Mouse (Mus musculus) heart, embryonic 15.5 days (tissue): ENCODE data around the gene Ints7. TPM values are rescaled to one million over a fixed set of nuclear protein-coding genes. Genes with fewer than 3 reads are reported as not detected.
A peak's percentile ranks its signal among the peaks of the same experiment; 100 is the strongest.

ENCODE experiments used
- ATAC-seq: fragments of 200-750 bp; cut with Nextera tagmentation; replicated peaks from 2 replicates; pipeline ENCODE4 v1.8.0; 2017; ENCODE audit warnings: low read depth, moderate TSS enrichment; ENCODE audit not compliant: insufficient number of reproducible peaks, insufficient read depth, low FRiP score
- H3K27ac ChIP-seq: fragments of 300-500 bp; sonication (generic); 2 replicates; pipeline ENCODE4 v1.5.1; 2015; ENCODE audit warnings: mild to moderate bottlenecking, inconsistent platforms
- H3K27me3 ChIP-seq: fragments of 300-500 bp; sonication (generic); 2 replicates; pipeline ENCODE4 v1.6.1; 2015; ENCODE audit warnings: inconsistent platforms
- H3K36me3 ChIP-seq: fragments of 300-500 bp; sonication (generic); 2 replicates; pipeline ENCODE4 v1.6.1; 2015; ENCODE audit warnings: mild to moderate bottlenecking, inconsistent platforms
- H3K4me1 ChIP-seq: fragments of 300-500 bp; sonication (generic); replicated peaks from 2 replicates; pipeline ENCODE4 v1.6.1; 2015; ENCODE audit warnings: inconsistent platforms
- H3K4me2 ChIP-seq: fragments of 300-500 bp; sonication (generic); 2 replicates; pipeline ENCODE4 v1.6.1; 2015; ENCODE audit warnings: inconsistent platforms, mild to moderate bottlenecking, moderate library complexity
- H3K4me3 ChIP-seq: fragments of 300-500 bp; sonication (generic); 2 replicates; pipeline ENCODE4 v1.5.1; 2015; ENCODE audit warnings: mild to moderate bottlenecking, inconsistent platforms
- H3K9ac ChIP-seq: fragments of 300-500 bp; sonication (generic); 2 replicates; pipeline ENCODE4 v1.6.1; 2015; ENCODE audit warnings: mild to moderate bottlenecking, inconsistent platforms
- H3K9me3 ChIP-seq: fragments of 300-500 bp; sonication (generic); replicated peaks from 2 replicates; pipeline ENCODE4 v1.6.1; 2016; ENCODE audit warnings: inconsistent platforms
- WGBS: fragments of 180-500 bp; shearing (Covaris S2); methylation state at CpG from one replicate; pipeline ENCODE4 v1.1.7; 2015; ENCODE audit warnings: mixed read lengths; 5-methylcytosine and 5-hydroxymethylcytosine counted together
- polyA plus RNA-seq: library from polyadenylated mRNA; unstranded; fragments of >200 nt; fragmentation: Nextera tagmentation; extraction: Ambion mirVana; gene quantifications from 2 replicates; pipeline ENCODE4 v1.2.1, GENCODE M21; 2015

Ints7 gene
- 28.5 and 38.9 TPM in 2 replicates for polyA plus RNA-seq

GRCm38 (mm10) chr1:191575458-191576247, at the start of gene Ints7, which contains the start of gene Dtl:
Gene Ints7 (plus strand): TSS chr1:191575636.
Gene Dtl (minus strand): TSS chr1:191575544.
- H3K9me3 ChIP-seq = no peaks in the 10 kb centered on the region
- peak within 1 kb of the TSS; percentile 71 for H3K4me2 ChIP-seq
- peak within 1 kb of the TSS; percentile 70 for H3K9ac ChIP-seq
- under 1% methylated on average over 70 of the region's 70 CpGs for WGBS
- no peaks in the 10 kb centered on the region for H3K27me3 ChIP-seq
- peak within 1 kb of the TSS; percentile 82 for H3K4me3 ChIP-seq
- H3K36me3 ChIP-seq = peaks cover 7% of the 10 kb centered on the region
- peak; percentile 98 for ATAC-seq
- H3K27ac ChIP-seq = peak within 1 kb of the TSS; percentile 95
- peaks cover 20% of the 10 kb centered on the region for H3K4me1 ChIP-seq

- H3K4me2 ChIP-seq = no peak overlapping the region
- no peaks in the 10 kb centered on the region for H3K27me3 ChIP-seq
- no peaks in the 10 kb centered on the region for H3K36me3 ChIP-seq
- no peak for ATAC-seq
- H3K27ac ChIP-seq = 0 out of 2 replicates have a peak overlapping the region, but pooled peaks have one; percentile 41
- H3K9ac ChIP-seq = no peak overlapping the region
- H3K4me1 ChIP-seq = peaks cover 13% of the 10 kb centered on the region
- H3K4me3 ChIP-seq = no peak overlapping the region
- 41% methylated on average over 3 of the region's 3 CpGs for WGBS
- no peaks in the 10 kb centered on the region for H3K9me3 ChIP-seq
These were observed 48.3 kb upstream of the Ints7 start for GRCm38 (mm10) chr1:191527089-191527488.

DNA sequence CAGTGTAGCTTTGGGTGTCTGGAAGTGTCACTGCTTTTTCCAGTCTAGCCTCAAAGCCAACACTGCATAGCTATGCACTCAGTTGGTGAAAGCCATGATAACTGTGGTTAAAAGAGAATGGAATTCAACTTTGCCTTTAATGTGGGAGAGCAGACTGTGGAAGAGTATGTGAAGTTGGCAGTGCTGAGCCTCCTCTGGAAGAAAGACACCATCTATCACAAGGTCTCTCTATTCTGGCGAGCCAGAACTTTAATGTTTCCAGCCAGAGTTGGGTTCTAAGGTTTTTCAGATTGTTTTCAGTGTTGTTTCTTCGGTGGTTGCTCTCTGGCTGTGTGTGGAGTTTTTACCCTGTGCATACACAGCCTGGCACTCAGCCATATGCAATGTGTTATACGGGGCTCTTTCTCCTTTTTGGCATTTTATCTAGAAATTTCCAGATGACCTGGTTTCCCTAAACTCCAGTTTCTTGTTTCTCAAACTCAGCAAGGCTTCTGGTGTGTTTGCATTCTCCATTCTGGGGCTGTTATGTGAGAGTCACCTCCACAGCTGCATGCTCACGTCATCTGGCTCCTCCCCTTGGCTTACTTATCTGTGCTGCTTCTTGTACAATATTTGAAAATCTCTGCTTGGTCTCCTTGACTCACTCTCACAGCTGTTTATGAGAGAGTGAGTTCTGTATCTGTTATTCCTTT, 47.4 kb upstream of the Ints7 start:
- 48% methylated on average over 4 of the region's 4 CpGs for WGBS
- H3K27ac ChIP-seq = peak overlapping the region; percentile 41; the same call in 1 of the 2 replicates
- no peak overlapping the region for H3K4me3 ChIP-seq
- no peak overlapping the region for H3K4me2 ChIP-seq
- no peak overlapping the region for H3K9ac ChIP-seq
- H3K36me3 ChIP-seq = no peaks in the 10 kb centered on the region
- H3K9me3 ChIP-seq = no peaks in the 10 kb centered on the region
- H3K4me1 ChIP-seq = peaks cover 13% of the 10 kb centered on the region
- H3K27me3 ChIP-seq = no peaks in the 10 kb centered on the region
- ATAC-seq = peak; percentile 28; the same call in 1 of the 2 replicates

DNA sequence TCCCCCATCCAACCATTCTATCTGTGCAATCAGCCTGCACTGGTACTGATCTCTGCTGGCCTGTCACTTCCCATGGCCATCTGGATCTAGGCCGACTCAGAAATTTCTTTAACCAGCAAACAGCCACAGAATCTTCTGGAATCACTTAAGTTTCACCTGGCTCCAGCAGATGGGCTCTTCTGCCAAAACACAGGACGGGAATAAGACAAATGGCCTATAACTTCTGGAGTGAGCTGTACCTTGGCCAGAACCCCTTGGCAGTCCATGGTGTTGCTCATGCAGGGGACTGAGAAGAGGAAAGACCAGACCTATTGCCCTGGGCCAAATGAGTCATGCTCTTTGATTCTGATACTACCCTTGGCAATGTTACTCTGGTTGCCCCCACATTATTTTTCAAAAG, 46.0 kb upstream of the Ints7 start:
- Histone ChIP-seq H3K9me3 (no peaks in the 10 kb centered on the region), H3K36me3 (no peaks in the 10 kb centered on the region), H3K27me3 (no peaks in the 10 kb centered on the region), H3K27ac (no peak overlapping the region), H3K9ac (no peak overlapping the region), H3K4me2 (no peak overlapping the region), H3K4me3 (no peak overlapping the region), H3K4me1 (peaks cover 13% of the 10 kb centered on the region)
- WGBS = 79% methylated on average over 2 of the region's 2 CpGs
- ATAC-seq = no peak

DNA sequence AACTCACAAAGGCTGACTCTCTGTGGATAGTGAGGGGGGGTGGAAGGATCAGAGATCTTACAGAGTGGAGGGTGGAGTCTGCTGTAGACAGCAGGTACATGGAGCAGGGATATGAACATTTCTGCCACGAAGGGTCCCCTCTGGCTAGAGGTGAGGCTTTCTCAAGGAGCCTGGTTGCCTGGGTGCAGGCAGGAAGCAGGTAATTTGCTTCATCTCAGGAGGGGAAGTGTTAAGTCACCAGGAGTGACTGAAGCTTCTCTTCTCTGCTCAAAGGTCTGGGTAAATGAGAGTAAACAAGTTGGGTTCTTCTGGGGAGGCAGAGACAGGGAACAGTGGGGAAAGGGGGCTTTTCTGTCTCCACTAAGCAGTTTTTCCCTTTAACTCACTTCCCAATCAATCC, 44.4 kb upstream of the Ints7 start:
- H3K36me3 ChIP-seq = no peaks in the 10 kb centered on the region
- H3K9me3 ChIP-seq = no peaks in the 10 kb centered on the region
- no peak overlapping the region for H3K27ac ChIP-seq
- H3K9ac ChIP-seq = no peak overlapping the region
- no peaks in the 10 kb centered on the region for H3K27me3 ChIP-seq
- 53% methylated on average over 1 of the region's 1 CpGs for WGBS
- ATAC-seq = no peak
- peaks cover 13% of the 10 kb centered on the region for H3K4me1 ChIP-seq
- no peak overlapping the region for H3K4me3 ChIP-seq
- H3K4me2 ChIP-seq = no peak overlapping the region

GRCm38 (mm10) chr1:191534896-191535295, 40.5 kb upstream of the Ints7 start:
- no peaks in the 10 kb centered on the region for H3K9me3 ChIP-seq
- no peak overlapping the region for H3K9ac ChIP-seq
- no peak overlapping the region for H3K4me2 ChIP-seq
- H3K27ac ChIP-seq = no peak overlapping the region
- no peak overlapping the region for H3K4me3 ChIP-seq
- H3K4me1 ChIP-seq = peaks cover 2% of the 10 kb centered on the region; the same call in 1 of the 2 replicates
- H3K27me3 ChIP-seq = no peaks in the 10 kb centered on the region
- WGBS = 70% methylated on average over 2 of the region's 2 CpGs
- peaks cover 5% of the 10 kb centered on the region for H3K36me3 ChIP-seq
- no peak for ATAC-seq

DNA sequence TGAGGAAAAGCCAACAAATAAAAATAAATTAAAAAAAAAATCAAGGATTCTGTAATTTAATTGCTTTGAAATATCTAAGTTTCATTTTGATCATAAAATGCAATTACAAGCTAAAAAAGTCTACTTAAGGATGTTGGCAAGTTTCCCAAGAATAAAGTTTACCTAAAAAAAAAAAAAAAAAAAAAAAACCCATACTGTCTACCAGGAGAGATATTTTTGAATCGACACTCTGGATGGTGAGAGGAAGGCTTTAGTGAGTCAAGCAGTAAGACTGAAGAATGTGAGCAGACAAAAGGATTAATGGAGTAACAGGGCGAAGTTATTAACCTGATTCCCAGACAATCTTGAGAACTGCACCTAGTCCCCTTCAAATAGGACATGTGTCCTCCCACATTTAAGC, 35.1 kb upstream of the Ints7 start:
- no peak overlapping the region for H3K4me2 ChIP-seq
- no peaks in the 10 kb centered on the region for H3K27me3 ChIP-seq
- H3K9ac ChIP-seq = no peak overlapping the region
- H3K27ac ChIP-seq = no peak overlapping the region
- H3K36me3 ChIP-seq = peaks cover 5% of the 10 kb centered on the region
- H3K9me3 ChIP-seq = no peaks in the 10 kb centered on the region
- H3K4me1 ChIP-seq = peaks cover 15% of the 10 kb centered on the region
- no peak overlapping the region for H3K4me3 ChIP-seq
- 60% methylated on average over 2 of the region's 2 CpGs for WGBS
- ATAC-seq = no peak

DNA sequence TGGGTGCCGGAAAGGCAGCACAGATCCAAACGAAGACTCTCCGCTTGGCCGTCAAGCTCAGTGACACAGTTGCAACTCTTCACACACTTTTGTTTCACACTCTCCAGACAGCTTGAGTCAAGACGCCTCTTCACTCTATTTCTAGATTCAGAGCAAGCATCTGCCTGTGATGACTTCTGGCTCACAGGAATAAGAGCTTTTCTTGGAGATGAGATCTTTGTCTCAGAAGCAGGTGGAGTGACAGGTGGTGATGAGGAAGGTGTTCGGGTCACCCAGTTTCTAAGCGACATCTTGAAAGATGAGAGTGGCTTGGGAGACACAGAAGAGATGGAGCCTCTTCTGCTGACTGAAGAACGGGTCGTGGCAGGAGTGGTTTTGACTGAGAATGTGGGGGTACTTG, 34.4 kb upstream of the Ints7 start:
- H3K27me3 ChIP-seq = no peaks in the 10 kb centered on the region
- no peak overlapping the region for H3K4me3 ChIP-seq
- H3K9me3 ChIP-seq = no peaks in the 10 kb centered on the region
- no peak overlapping the region for H3K9ac ChIP-seq
- H3K4me1 ChIP-seq = peaks cover 15% of the 10 kb centered on the region
- H3K27ac ChIP-seq = no peak overlapping the region
- peaks cover 11% of the 10 kb centered on the region for H3K36me3 ChIP-seq
- no peak overlapping the region for H3K4me2 ChIP-seq
- 75% methylated on average over 9 of the region's 9 CpGs for WGBS
- no peak for ATAC-seq

DNA sequence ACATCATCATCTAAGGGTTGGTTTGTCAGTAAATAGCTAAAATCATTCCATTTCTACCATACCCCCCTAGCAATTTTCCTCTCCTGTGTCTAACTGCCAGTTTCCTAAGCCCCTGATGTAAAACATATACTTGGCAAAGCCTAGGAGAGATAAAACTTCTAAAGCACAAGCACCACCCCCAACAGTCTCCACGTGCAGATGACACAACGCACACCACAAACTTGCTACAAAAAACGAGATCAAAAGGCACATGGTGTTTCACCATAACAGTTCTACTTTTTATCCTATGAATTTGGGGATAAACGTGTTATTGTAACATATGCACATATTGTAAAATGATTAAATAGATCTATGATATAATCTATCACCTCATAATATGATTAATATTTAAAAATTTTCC, 33.8 kb upstream of the Ints7 start:
- Histone ChIP-seq H3K4me1 (peaks cover 15% of the 10 kb centered on the region), H3K4me3 (no peak overlapping the region), H3K27ac (no peak overlapping the region), H3K9me3 (no peaks in the 10 kb centered on the region), H3K9ac (no peak overlapping the region), H3K36me3 (peaks cover 13% of the 10 kb centered on the region), H3K4me2 (no peak overlapping the region), H3K27me3 (no peaks in the 10 kb centered on the region)
- 56% methylated on average over 4 of the region's 4 CpGs for WGBS
- ATAC-seq = no peak

DNA sequence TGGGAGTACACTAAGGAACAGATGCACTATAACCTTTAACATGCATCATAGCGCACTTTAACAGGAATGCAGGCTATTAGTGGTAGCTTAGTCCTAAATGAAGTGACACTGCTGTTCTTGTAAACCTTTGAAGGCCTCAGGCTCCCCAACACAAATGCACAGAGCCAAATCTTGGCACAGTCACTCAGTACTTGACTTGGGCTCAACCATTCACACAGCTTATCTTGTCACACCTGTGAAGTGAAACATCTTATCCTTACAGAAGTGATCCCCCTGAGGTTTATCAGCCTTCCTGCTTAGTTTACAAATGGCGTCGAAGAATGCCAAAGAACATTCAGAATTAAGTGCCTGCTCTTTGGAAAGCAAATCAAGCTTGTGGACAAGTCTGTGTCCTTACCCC, 31.7 kb upstream of the Ints7 start:
- 31% methylated on average over 3 of the region's 3 CpGs for WGBS
- Histone ChIP-seq H3K27me3 (no peaks in the 10 kb centered on the region), H3K4me2 (no peak overlapping the region), H3K27ac (peak overlapping the region; percentile 52; the same call in 1 of the 2 replicates), H3K9ac (no peak overlapping the region), H3K4me1 (peaks cover 15% of the 10 kb centered on the region), H3K36me3 (peaks cover 24% of the 10 kb centered on the region), H3K9me3 (no peaks in the 10 kb centered on the region), H3K4me3 (no peak overlapping the region)
- ATAC-seq = 0 out of 2 replicates have a peak, but pooled peaks have one; percentile 31

DNA sequence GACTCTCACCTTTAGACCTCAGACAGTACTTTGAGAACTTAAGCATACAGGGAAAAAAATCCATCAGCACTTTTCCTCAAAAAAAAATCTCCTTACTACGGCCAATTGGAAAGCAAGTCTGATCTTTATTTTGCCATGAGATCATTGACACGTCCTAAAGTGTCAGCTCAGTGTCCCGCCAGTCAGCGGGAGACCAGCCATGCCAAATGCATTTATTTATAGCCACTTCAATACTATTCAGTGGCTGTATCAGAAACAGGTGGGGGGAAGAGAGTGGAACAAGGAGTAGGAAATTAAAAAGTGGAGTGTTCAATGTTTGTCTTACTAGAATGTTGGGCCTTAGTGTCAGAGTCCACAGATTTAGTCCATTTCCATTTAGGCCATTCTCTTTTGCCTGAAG, 24.6 kb upstream of the Ints7 start:
- Histone ChIP-seq H3K9ac (no peak overlapping the region), H3K27ac (peak overlapping the region; percentile 57; the same call in 1 of the 2 replicates), H3K27me3 (no peaks in the 10 kb centered on the region), H3K9me3 (no peaks in the 10 kb centered on the region), H3K4me2 (0 out of 2 replicates have a peak overlapping the region, but pooled peaks have one; percentile 8), H3K4me3 (no peak overlapping the region), H3K4me1 (0 out of 2 replicates have a peak, but pooled peaks cover 3% of the 10 kb centered on the region), H3K36me3 (peaks cover 35% of the 10 kb centered on the region)
- ATAC-seq = no peak
- WGBS = 42% methylated on average over 4 of the region's 4 CpGs
